Mouse (Mus musculus): ENCODE results near the gene Swap70.

Swap70 gene

GRCm38 (mm10) chr7:110271814-110272213 lies 50.3 kb downstream of the Swap70 start:
- no peak for DNase-seq (ENCODE audit: low spot score)

- no peak for DNase-seq (ENCODE audit: low spot score)
Measured at GRCm38 (mm10) chr7:110272434-110272833, 50.9 kb downstream of the Swap70 start.

GRCm38 (mm10) chr7:110277734-110278245 lies 56.3 kb downstream of the Swap70 start:
- DNase-seq (ENCODE audit: low spot score) = no peak

- peak; percentile 72 for DNase-seq (ENCODE audit: low spot score)
Measured at GRCm38 (mm10) chr7:110279183-110279582, 57.7 kb downstream of the Swap70 start.

- no peak for DNase-seq (ENCODE audit: low spot score)
Measured at GRCm38 (mm10) chr7:110281435-110282256, 60.1 kb downstream of the Swap70 start.

- DNase-seq (ENCODE audit: low spot score) = no peak
Measured at GRCm38 (mm10) chr7:110282797-110283196, 61.3 kb downstream of the Swap70 start.

GRCm38 (mm10) chr7:110283484-110284275 lies 62.2 kb downstream of the Swap70 start:
- DNase-seq (ENCODE audit: low spot score) = no peak

GRCm38 (mm10) chr7:110285076-110285848 lies 63.8 kb downstream of the Swap70 start:
- no peak for DNase-seq (ENCODE audit: low spot score)

GRCm38 (mm10) chr7:110285849-110286151 lies 64.3 kb downstream of the Swap70 start:
- DNase-seq (ENCODE audit: low spot score) = no peak

- DNase-seq (ENCODE audit: low spot score) = no peak
Measured at GRCm38 (mm10) chr7:110286198-110286732, 64.8 kb downstream of the Swap70 start.

GRCm38 (mm10) chr7:110286838-110287475 lies 65.4 kb downstream of the Swap70 start:
- peak; percentile 77 for DNase-seq (ENCODE audit: low spot score)

- no peak for DNase-seq (ENCODE audit: low spot score)
Measured at GRCm38 (mm10) chr7:110287476-110288071, 66.1 kb downstream of the Swap70 start.

- no peak for DNase-seq (ENCODE audit: low spot score)
Measured at GRCm38 (mm10) chr7:110288191-110288604, 66.7 kb downstream of the Swap70 start.

- no peak for DNase-seq (ENCODE audit: low spot score)
Measured at GRCm38 (mm10) chr7:110288731-110289191, 67.2 kb downstream of the Swap70 start.

GRCm38 (mm10) chr7:110289647-110290046 lies 68.1 kb downstream of the Swap70 start:
- DNase-seq (ENCODE audit: low spot score) = no peak

- DNase-seq (ENCODE audit: low spot score) = peak; percentile 85
Measured at GRCm38 (mm10) chr7:110296889-110297603, 75.5 kb downstream of the Swap70 start.

GRCm38 (mm10) chr7:110297611-110298010 lies 76.1 kb downstream of the Swap70 start:
- no peak for DNase-seq (ENCODE audit: low spot score)

GRCm38 (mm10) chr7:110298090-110298489 lies 76.6 kb downstream of the Swap70 start:
- DNase-seq (ENCODE audit: low spot score) = no peak

- no peak for DNase-seq (ENCODE audit: low spot score)
Measured at GRCm38 (mm10) chr7:110298739-110299410, 77.4 kb downstream of the Swap70 start.

GRCm38 (mm10) chr7:110302886-110303285 lies 81.4 kb downstream of the Swap70 start:
- peak; percentile 67 for DNase-seq (ENCODE audit: low spot score)
